Mouse (Mus musculus) erythroblast, embryonic 14.5 days (primary cell): Measurements from ENCODE around the gene Pi4k2a.

Experiments
- GATA1 ChIP-seq: IDR thresholded peaks from 2 replicates; pipeline ENCODE4 v1.6.1; 2012; ENCODE audit warnings: low read length, inconsistent platforms, mixed read lengths
- TAL1 ChIP-seq: IDR thresholded peaks from 3 replicates; pipeline ENCODE4 v1.6.1; 2012; ENCODE audit warnings: low read length, inconsistent platforms, mixed read lengths

- no peak for TF ChIP-seq GATA1
- TF ChIP-seq TAL1: no peak
Observed at GRCm38 (mm10) chr19:42169322-42169975, 79.2 kb downstream of the Pi4k2a start.
